Mouse (Mus musculus): ENCODE measurements at regions not wholly inside any gene's neighbourhood (a gene's known extent, or its start where the extent isn't known, plus 50 kb on each side); places are given as distances from the start of the nearest gene placed in this dataset.

- Histone ChIP-seq H3K27ac (no peak overlapping the region), H3K36me3 (no peaks in the 10 kb centered on the region), H3K4me2 (no peak overlapping the region), H3K27me3 (no peaks in the 10 kb centered on the region), H3K4me1 (replicated peaks) (no peaks in the 10 kb centered on the region), H3K9me3 (replicated peaks) (no peaks in the 10 kb centered on the region), H3K4me3 (no peak overlapping the region), H3K9ac (no peak overlapping the region)
- WGBS = 83% methylated on average over 1 of the region's 1 CpGs
- ATAC-seq (replicated peaks; ENCODE audit: insufficient number of reproducible peaks, insufficient read depth, low FRiP score, low read depth) = no peak
These were observed 312.2 kb upstream of the Sphkap start for GRCm38 (mm10) chr1:83720166-83720565.

- Histone ChIP-seq H3K27me3 (no peaks in the 10 kb centered on the region), H3K4me2 (no peak overlapping the region), H3K4me1 (replicated peaks) (no peaks in the 10 kb centered on the region), H3K4me3 (no peak overlapping the region), H3K9me3 (replicated peaks) (no peaks in the 10 kb centered on the region), H3K36me3 (no peaks in the 10 kb centered on the region), H3K9ac (no peak overlapping the region), H3K27ac (no peak overlapping the region)
- WGBS = 0% methylated on average over 1 of the region's 1 CpGs
- ATAC-seq (replicated peaks; ENCODE audit: insufficient number of reproducible peaks, insufficient read depth, low FRiP score, low read depth) = no peak
These were observed 309.1 kb upstream of the Sphkap start for GRCm38 (mm10) chr1:83717056-83717455.

GRCm38 (mm10) chr1:83701696-83702404 lies 293.9 kb upstream of the Sphkap start:
- no peak for ATAC-seq (replicated peaks; ENCODE audit: insufficient number of reproducible peaks, insufficient read depth, low FRiP score, low read depth)
- no peak overlapping the region for H3K4me2 ChIP-seq
- 73% methylated on average over 6 of the region's 6 CpGs for WGBS
- H3K4me3 ChIP-seq = no peak overlapping the region
- H3K27ac ChIP-seq = no peak overlapping the region
- no peaks in the 10 kb centered on the region for H3K36me3 ChIP-seq
- no peaks in the 10 kb centered on the region for H3K9me3 ChIP-seq (replicated peaks)
- no peaks in the 10 kb centered on the region for H3K4me1 ChIP-seq (replicated peaks)
- no peaks in the 10 kb centered on the region for H3K27me3 ChIP-seq
- H3K9ac ChIP-seq = no peak overlapping the region

- Histone ChIP-seq H3K4me3 (no peak overlapping the region), H3K9me3 (replicated peaks) (no peaks in the 10 kb centered on the region), H3K4me1 (replicated peaks) (no peaks in the 10 kb centered on the region), H3K27ac (no peak overlapping the region), H3K27me3 (no peaks in the 10 kb centered on the region), H3K36me3 (no peaks in the 10 kb centered on the region), H3K4me2 (no peak overlapping the region), H3K9ac (no peak overlapping the region)
- ATAC-seq (replicated peaks; ENCODE audit: insufficient number of reproducible peaks, insufficient read depth, low FRiP score, low read depth) = no peak
- 36% methylated on average over 6 of the region's 6 CpGs for WGBS
These were observed 289.4 kb upstream of the Sphkap start for GRCm38 (mm10) chr1:83697422-83697821.

GRCm38 (mm10) chr1:83685221-83685620 lies 277.2 kb upstream of the Sphkap start:
- no peaks in the 10 kb centered on the region for H3K4me1 ChIP-seq (replicated peaks)
- H3K4me3 ChIP-seq = no peak overlapping the region
- no peak overlapping the region for H3K4me2 ChIP-seq
- no peaks in the 10 kb centered on the region for H3K27me3 ChIP-seq
- 70% methylated on average over 3 of the region's 3 CpGs for WGBS
- no peaks in the 10 kb centered on the region for H3K9me3 ChIP-seq (replicated peaks)
- H3K27ac ChIP-seq = no peak overlapping the region
- no peaks in the 10 kb centered on the region for H3K36me3 ChIP-seq
- H3K9ac ChIP-seq = no peak overlapping the region
- ATAC-seq (replicated peaks; ENCODE audit: insufficient number of reproducible peaks, insufficient read depth, low FRiP score, low read depth) = no peak

- ATAC-seq (replicated peaks; ENCODE audit: insufficient number of reproducible peaks, insufficient read depth, low FRiP score, low read depth) = no peak
- WGBS = 51% methylated on average over 2 of the region's 2 CpGs
These were observed 257.3 kb upstream of the Sphkap start for GRCm38 (mm10) chr1:83665326-83665725.

GRCm38 (mm10) chr1:83661808-83662802 lies 254.1 kb upstream of the Sphkap start:
- H3K4me3 ChIP-seq = no peak overlapping the region
- no peaks in the 10 kb centered on the region for H3K36me3 ChIP-seq
- 78% methylated on average over 3 of the region's 3 CpGs for WGBS
- no peak overlapping the region for H3K9ac ChIP-seq
- no peaks in the 10 kb centered on the region for H3K27me3 ChIP-seq
- H3K4me1 ChIP-seq (replicated peaks) = no peaks in the 10 kb centered on the region
- no peak overlapping the region for H3K4me2 ChIP-seq
- no peak overlapping the region for H3K27ac ChIP-seq
- ATAC-seq (replicated peaks; ENCODE audit: insufficient number of reproducible peaks, insufficient read depth, low FRiP score, low read depth) = no peak
- H3K9me3 ChIP-seq (replicated peaks) = no peaks in the 10 kb centered on the region

More at GRCm38 (mm10) chr1:83665326-83665725, 257.3 kb upstream of the Sphkap start:
- H3K4me1 ChIP-seq (replicated peaks) = no peaks in the 10 kb centered on the region
- no peak overlapping the region for H3K4me3 ChIP-seq
- no peaks in the 10 kb centered on the region for H3K27me3 ChIP-seq
- H3K4me2 ChIP-seq = no peak overlapping the region
- no peak overlapping the region for H3K27ac ChIP-seq
- H3K9ac ChIP-seq = no peak overlapping the region
- no peaks in the 10 kb centered on the region for H3K9me3 ChIP-seq (replicated peaks)
- no peaks in the 10 kb centered on the region for H3K36me3 ChIP-seq

- H3K9me3 ChIP-seq (replicated peaks) = no peaks in the 10 kb centered on the region
- H3K4me3 ChIP-seq = no peak overlapping the region
- no peak for ATAC-seq (replicated peaks; ENCODE audit: insufficient number of reproducible peaks, insufficient read depth, low FRiP score, low read depth)
- no peak overlapping the region for H3K27ac ChIP-seq
- no peaks in the 10 kb centered on the region for H3K36me3 ChIP-seq
- no peaks in the 10 kb centered on the region for H3K27me3 ChIP-seq
- no peak overlapping the region for H3K4me2 ChIP-seq
- H3K4me1 ChIP-seq (replicated peaks) = no peaks in the 10 kb centered on the region
- 66% methylated on average over 2 of the region's 2 CpGs for WGBS
- H3K9ac ChIP-seq = no peak overlapping the region
These were observed 245.7 kb upstream of the Sphkap start for GRCm38 (mm10) chr1:83653661-83654060.

GRCm38 (mm10) chr1:83645606-83646005 lies 237.6 kb upstream of the Sphkap start:
- Histone ChIP-seq H3K4me3 (no peak overlapping the region), H3K4me2 (no peak overlapping the region), H3K4me1 (replicated peaks) (no peaks in the 10 kb centered on the region), H3K27me3 (no peaks in the 10 kb centered on the region), H3K27ac (no peak overlapping the region), H3K9me3 (replicated peaks) (no peaks in the 10 kb centered on the region), H3K9ac (no peak overlapping the region), H3K36me3 (no peaks in the 10 kb centered on the region)
- WGBS = 74% methylated on average over 1 of the region's 1 CpGs
- no peak for ATAC-seq (replicated peaks; ENCODE audit: insufficient number of reproducible peaks, insufficient read depth, low FRiP score, low read depth)

- Histone ChIP-seq H3K9ac (no peak overlapping the region), H3K4me3 (no peak overlapping the region), H3K4me1 (replicated peaks) (no peaks in the 10 kb centered on the region), H3K9me3 (replicated peaks) (no peaks in the 10 kb centered on the region), H3K27me3 (no peaks in the 10 kb centered on the region), H3K4me2 (no peak overlapping the region), H3K36me3 (no peaks in the 10 kb centered on the region), H3K27ac (no peak overlapping the region)
- ATAC-seq (replicated peaks; ENCODE audit: insufficient number of reproducible peaks, insufficient read depth, low FRiP score, low read depth) = no peak
These were observed 234.7 kb upstream of the Sphkap start for GRCm38 (mm10) chr1:83642656-83643055.

- no peak for ATAC-seq (replicated peaks; ENCODE audit: insufficient number of reproducible peaks, insufficient read depth, low FRiP score, low read depth)
- no peak overlapping the region for H3K9ac ChIP-seq
- H3K36me3 ChIP-seq = no peaks in the 10 kb centered on the region
- no peak overlapping the region for H3K4me2 ChIP-seq
- H3K4me3 ChIP-seq = no peak overlapping the region
- 59% methylated on average over 3 of the region's 3 CpGs for WGBS
- H3K27me3 ChIP-seq = no peaks in the 10 kb centered on the region
- no peak overlapping the region for H3K27ac ChIP-seq
- H3K4me1 ChIP-seq (replicated peaks) = peaks cover 5% of the 10 kb centered on the region; the same call in 1 of the 2 replicates
- no peaks in the 10 kb centered on the region for H3K9me3 ChIP-seq (replicated peaks)
These were observed 228.1 kb upstream of the Sphkap start for GRCm38 (mm10) chr1:83636051-83636450.

All from heart, embryonic 15.5 days (tissue).